Mouse (Mus musculus) neural tube, embryonic 11.5 days (tissue): Measurements from ENCODE around the gene Kdm3a. TPM values are rescaled to one million over a fixed set of nuclear protein-coding genes. Genes with fewer than 3 reads are reported as not detected.
A peak's percentile ranks its signal among the peaks of the same experiment; 100 is the strongest.

ENCODE experiments used
- ATAC-seq: fragments of 200-750 bp; cut with Nextera tagmentation; 2 replicates; pipeline ENCODE4 v1.8.0; 2017; ENCODE audit warnings: moderate number of reproducible peaks, mild to moderate bottlenecking, moderate TSS enrichment, moderate library complexity; ENCODE audit not compliant: insufficient read depth, low FRiP score, low TSS enrichment
- DNase-seq: peaks from one replicate; pipeline ENCODE4 v3.0.0-alpha.2; 2015; ENCODE audit warnings: low spot score
- H3K27ac ChIP-seq: fragments of 300-500 bp; sonication (generic); 2 replicates; pipeline ENCODE4 v1.5.1; 2014; ENCODE audit warnings: low read depth, mild to moderate bottlenecking, low read length
- H3K27me3 ChIP-seq: fragments of 300-500 bp; sonication (generic); 2 replicates; pipeline ENCODE4 v1.6.1; 2014; ENCODE audit warnings: mild to moderate bottlenecking, low read length, mixed read lengths; ENCODE audit not compliant: control insufficient read depth, insufficient read depth
- H3K36me3 ChIP-seq: fragments of 300-500 bp; sonication (generic); 2 replicates; pipeline ENCODE4 v1.6.1; 2014; ENCODE audit warnings: mild to moderate bottlenecking, low read length, moderate library complexity, mixed read lengths; ENCODE audit not compliant: control insufficient read depth, insufficient read depth
- H3K4me1 ChIP-seq: fragments of 300-500 bp; sonication (generic); 2 replicates; pipeline ENCODE4 v1.6.1; 2014; ENCODE audit warnings: low read length, mixed read lengths; ENCODE audit not compliant: control insufficient read depth, insufficient read depth
- H3K4me2 ChIP-seq: fragments of 300-500 bp; sonication (generic); 2 replicates; pipeline ENCODE4 v1.6.1; 2014; ENCODE audit warnings: low read depth, mild to moderate bottlenecking, moderate library complexity
- H3K4me3 ChIP-seq: fragments of 300-500 bp; sonication (generic); 2 replicates; pipeline ENCODE4 v1.5.1; 2014; ENCODE audit warnings: low read depth, low read length
- H3K9ac ChIP-seq: fragments of 300-500 bp; sonication (generic); 2 replicates; pipeline ENCODE4 v1.6.1; 2014; ENCODE audit warnings: mild to moderate bottlenecking, low read length
- H3K9me3 ChIP-seq: fragments of 300-500 bp; sonication (generic); 2 replicates; pipeline ENCODE4 v1.6.1; 2016; ENCODE audit warnings: low read length; ENCODE audit not compliant: control insufficient read depth
- WGBS: fragments of 180-500 bp; shearing (Covaris S2); extraction: QIAGEN DNeasy Blood & Tissue Kit; methylation state at CpG from one replicate; pipeline ENCODE4 v1.1.7; 2014; 5-methylcytosine and 5-hydroxymethylcytosine counted together
- polyA plus RNA-seq: library from polyadenylated mRNA; unstranded; fragments of >200 nt; fragmentation: Nextera tagmentation; extraction: Ambion mirVana; gene quantifications from 2 replicates; pipeline ENCODE4 v1.2.1, GENCODE M21; 2014

Gene Kdm3a
- polyA plus RNA-seq, 1 experiment from 2014 or later = 61.1 TPM

DNA sequence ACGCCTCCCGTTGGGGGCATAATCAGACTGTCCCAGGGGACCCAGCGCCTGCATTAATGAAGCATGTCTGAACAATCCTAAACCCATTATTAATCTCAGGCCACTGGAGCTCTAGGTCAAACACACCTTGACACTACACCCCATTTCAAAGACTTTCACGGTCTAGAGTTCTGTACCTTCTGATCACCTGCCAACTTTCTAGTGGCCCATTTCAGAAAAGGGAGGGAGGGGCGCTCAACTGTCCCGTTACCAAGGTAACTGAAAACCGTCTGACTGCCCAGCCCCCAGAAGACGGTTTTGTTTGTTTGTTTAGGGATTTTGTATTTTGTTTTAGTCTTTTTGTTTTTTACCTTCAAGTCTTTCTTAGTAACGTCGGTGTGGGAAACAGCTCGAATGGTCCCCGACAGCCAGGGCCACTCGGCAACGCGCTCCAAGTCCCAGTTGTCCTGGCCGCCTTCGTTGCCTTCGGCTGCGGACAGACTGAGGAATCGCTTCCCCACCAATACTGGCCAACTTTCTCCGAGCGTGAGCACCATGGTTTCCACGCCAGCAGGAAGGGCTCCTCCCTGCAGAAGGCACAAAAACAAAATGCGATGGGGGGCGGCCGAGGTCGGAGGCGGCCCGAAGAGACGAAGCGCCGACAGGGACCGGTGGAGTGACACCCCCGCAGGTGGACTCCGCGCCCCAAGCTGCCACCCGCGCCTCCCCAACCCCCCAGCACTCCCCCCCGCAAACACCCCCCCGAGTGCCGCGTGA, 906 bp downstream of the Kdm3a start:
- H3K27ac ChIP-seq = peak overlapping the region; percentile 90
- peaks cover 15% of the 10 kb centered on the region; the same call in 1 of the 2 replicates for H3K4me1 ChIP-seq
- H3K4me3 ChIP-seq = peak overlapping the region; percentile 87
- H3K36me3 ChIP-seq = 0 out of 2 replicates have a peak, but pooled peaks cover 2% of the 10 kb centered on the region
- peak overlapping the region; percentile 79 for H3K4me2 ChIP-seq
- peak overlapping the region; percentile 88 for H3K9ac ChIP-seq
- H3K27me3 ChIP-seq = no peaks in the 10 kb centered on the region
- DNase-seq = peak; percentile 30
- WGBS = 4% methylated on average over 36 of the region's 42 CpGs
- no peaks in the 10 kb centered on the region for H3K9me3 ChIP-seq
- peak; percentile 0; the same call in 1 of the 2 replicates for ATAC-seq

DNA sequence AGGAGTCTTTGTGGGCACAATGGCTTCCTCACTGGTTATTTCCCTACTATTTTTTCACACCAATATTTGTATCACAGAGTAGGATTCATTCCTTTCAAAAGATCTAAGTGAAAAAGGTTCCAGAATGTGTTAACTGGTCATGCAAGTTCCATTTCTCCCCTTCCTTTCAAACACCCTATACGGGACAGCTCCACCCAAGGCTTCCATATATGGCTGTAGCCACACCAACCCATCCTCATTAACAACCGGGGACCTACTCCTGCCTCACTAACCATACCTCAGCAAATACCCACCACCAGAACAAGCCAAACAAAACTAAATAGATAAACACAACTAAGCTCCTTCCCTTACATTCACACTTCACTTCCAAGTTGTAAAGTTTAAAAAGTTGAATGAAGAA, 1.6 kb downstream of the Kdm3a start:
- DNase-seq (no peak), ATAC-seq (no peak)
- no peak overlapping the region for H3K27ac ChIP-seq
- no peaks in the 10 kb centered on the region for H3K27me3 ChIP-seq
- H3K9ac ChIP-seq = peak overlapping the region; percentile 88; the same call in 1 of the 2 replicates
- 18% methylated on average over 2 of the region's 2 CpGs for WGBS
- peak overlapping the region; percentile 79 for H3K4me2 ChIP-seq
- peak overlapping the region; percentile 87 for H3K4me3 ChIP-seq
- H3K9me3 ChIP-seq = no peaks in the 10 kb centered on the region
- peaks cover 15% of the 10 kb centered on the region; the same call in 1 of the 2 replicates for H3K4me1 ChIP-seq
- 0 out of 2 replicates have a peak, but pooled peaks cover 2% of the 10 kb centered on the region for H3K36me3 ChIP-seq

DNA sequence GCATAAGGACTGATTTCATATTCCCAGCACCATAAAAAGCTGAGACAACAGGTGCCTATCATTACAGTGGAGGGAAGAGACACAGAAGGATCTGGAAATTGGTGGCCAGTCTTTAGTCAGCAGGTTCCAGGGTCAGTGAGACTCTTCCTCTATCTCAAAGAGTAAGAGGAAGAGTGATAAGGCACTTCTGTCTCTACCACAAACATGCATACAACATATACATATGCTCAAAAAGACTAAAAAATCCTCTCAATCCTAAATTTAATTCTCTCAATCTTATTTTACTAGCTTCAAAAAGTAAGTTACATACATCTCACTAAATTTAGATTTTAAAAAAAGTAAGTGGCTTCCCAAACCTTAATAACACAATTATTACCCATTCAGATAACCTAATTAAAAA, 5.5 kb downstream of the Kdm3a start:
- H3K27me3 ChIP-seq = no peaks in the 10 kb centered on the region
- no peaks in the 10 kb centered on the region for H3K9me3 ChIP-seq
- H3K27ac ChIP-seq = no peak overlapping the region
- H3K4me3 ChIP-seq = no peak overlapping the region
- no peak for DNase-seq
- no peak overlapping the region for H3K4me2 ChIP-seq
- no peak overlapping the region for H3K9ac ChIP-seq
- H3K36me3 ChIP-seq = peaks cover 7% of the 10 kb centered on the region; the same call in 1 of the 2 replicates
- peaks cover 15% of the 10 kb centered on the region; the same call in 1 of the 2 replicates for H3K4me1 ChIP-seq
- ATAC-seq = no peak

DNA sequence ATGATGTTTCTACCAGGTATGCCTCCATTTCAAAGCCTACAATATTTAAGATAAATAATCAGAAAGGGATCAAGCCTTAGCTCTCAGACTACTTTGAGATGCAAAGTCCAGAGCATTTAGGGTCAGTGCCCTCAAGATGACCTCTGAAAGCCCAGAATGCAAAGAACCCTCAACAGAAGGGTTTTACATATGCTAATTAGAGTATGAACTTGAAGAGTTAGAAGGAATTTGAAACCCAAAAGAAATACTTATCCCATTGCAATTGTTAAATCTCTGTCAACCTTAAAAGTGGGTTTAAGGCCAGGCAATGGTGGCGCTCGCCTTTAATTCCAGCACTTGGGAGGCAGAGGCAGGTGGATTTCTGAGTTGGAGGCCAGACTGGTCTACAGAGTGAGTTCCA, 6.8 kb downstream of the Kdm3a start:
- no peak for DNase-seq
- no peak for ATAC-seq

DNA sequence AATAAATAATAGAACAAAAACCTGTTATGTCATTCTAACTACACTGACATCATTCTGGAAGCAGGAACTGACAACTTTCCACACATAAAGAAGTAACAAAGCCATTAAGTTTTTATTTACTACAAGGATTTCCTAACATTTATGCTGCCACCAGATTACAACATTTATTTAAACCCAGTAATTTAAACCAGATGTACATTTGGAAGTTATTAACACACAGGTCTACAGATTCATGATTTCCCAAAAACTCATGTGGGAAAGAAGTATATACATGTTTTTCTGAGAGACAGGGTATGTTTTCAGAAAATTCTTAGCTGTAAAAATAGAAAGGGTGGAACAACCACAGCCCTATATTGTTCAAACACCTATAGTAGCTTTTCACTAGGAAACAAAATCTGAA, 8.1 kb downstream of the Kdm3a start:
- Histone ChIP-seq H3K9ac (no peak overlapping the region), H3K27ac (no peak overlapping the region), H3K36me3 (peaks cover 10% of the 10 kb centered on the region), H3K9me3 (no peaks in the 10 kb centered on the region), H3K4me2 (no peak overlapping the region), H3K4me1 (no peaks in the 10 kb centered on the region; the same call in 1 of the 2 replicates), H3K4me3 (no peak overlapping the region), H3K27me3 (no peaks in the 10 kb centered on the region)
- DNase-seq (no peak), ATAC-seq (no peak)

More for the DNA sequence above, 6.8 kb downstream of the Kdm3a start:
- H3K27ac ChIP-seq = no peak overlapping the region
- H3K4me2 ChIP-seq = no peak overlapping the region
- H3K4me3 ChIP-seq = no peak overlapping the region
- peaks cover 10% of the 10 kb centered on the region for H3K36me3 ChIP-seq
- no peak overlapping the region for H3K9ac ChIP-seq
- no peaks in the 10 kb centered on the region for H3K9me3 ChIP-seq
- peaks cover 8% of the 10 kb centered on the region; the same call in 1 of the 2 replicates for H3K4me1 ChIP-seq
- 94% methylated on average over 2 of the region's 2 CpGs for WGBS
- no peaks in the 10 kb centered on the region for H3K27me3 ChIP-seq

DNA sequence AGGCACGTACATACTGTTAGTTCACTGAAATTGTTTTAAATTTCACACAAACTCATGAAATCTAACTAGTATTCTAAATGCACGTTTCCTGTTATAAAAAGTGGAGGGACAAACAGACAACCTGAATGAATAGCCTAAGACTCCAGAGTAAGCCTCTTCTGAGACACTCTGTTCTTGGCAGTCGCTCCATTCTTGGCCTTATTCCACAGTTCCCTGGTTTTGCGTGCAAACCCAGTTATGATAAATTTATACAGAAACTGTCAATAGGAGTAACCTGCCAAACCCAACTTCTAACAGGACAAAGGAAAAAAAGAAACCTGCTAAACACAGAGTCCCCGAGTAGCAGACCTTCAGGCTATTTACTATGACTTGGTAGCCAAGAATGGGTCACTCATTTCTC, 10.8 kb downstream of the Kdm3a start:
- ATAC-seq (no peak), DNase-seq (no peak)
- Histone ChIP-seq H3K4me1 (no peaks in the 10 kb centered on the region), H3K9ac (no peak overlapping the region), H3K36me3 (peaks cover 11% of the 10 kb centered on the region), H3K27me3 (no peaks in the 10 kb centered on the region), H3K27ac (no peak overlapping the region), H3K4me3 (no peak overlapping the region), H3K9me3 (no peaks in the 10 kb centered on the region), H3K4me2 (no peak overlapping the region)
- WGBS = 93% methylated on average over 5 of the region's 5 CpGs

DNA sequence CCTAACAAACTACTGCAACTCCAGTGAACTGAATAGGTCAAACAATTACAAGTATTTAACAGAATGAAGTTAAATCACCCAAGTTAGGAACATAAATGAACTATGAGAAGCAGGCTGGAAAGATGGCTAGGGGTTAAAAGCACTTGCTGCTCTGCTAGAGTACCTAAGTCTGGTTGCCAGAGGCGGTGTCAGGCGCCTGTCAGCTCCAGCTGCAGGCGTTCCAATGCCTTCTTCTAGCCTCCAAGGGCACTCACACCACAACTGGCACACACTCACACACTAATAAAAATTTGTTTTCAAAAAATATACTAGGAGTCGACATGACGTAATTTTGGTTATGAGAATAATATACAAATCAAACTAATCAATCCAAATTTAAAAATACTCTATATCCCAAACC, 11.2 kb downstream of the Kdm3a start:
- no peak overlapping the region for H3K4me2 ChIP-seq
- 97% methylated on average over 5 of the region's 5 CpGs for WGBS

DNA sequence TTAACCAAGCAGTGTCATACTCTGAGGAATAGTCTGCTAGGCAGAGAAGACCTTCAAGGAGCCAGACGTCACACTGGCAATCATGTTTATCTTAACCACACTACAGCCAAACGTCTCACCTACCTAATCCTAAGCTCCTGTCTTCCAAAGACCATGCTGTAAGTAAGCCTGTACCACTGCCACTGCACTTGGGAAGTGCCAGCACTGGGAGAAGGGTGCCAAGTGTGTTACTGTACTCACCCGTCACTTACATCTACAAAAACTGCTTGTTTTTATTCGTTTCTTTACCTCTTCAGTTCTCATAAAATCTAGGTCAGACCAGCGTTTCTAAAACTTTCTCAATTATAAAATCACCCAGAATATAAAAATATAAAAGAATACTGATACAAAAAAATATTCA, 15.8 kb downstream of the Kdm3a start:
- ATAC-seq (no peak), DNase-seq (no peak)
- 90% methylated on average over 5 of the region's 5 CpGs for WGBS
- H3K4me1 ChIP-seq = no peaks in the 10 kb centered on the region
- H3K4me3 ChIP-seq = no peak overlapping the region
- no peaks in the 10 kb centered on the region for H3K9me3 ChIP-seq
- H3K4me2 ChIP-seq = no peak overlapping the region
- no peak overlapping the region for H3K27ac ChIP-seq
- H3K9ac ChIP-seq = no peak overlapping the region
- H3K27me3 ChIP-seq = no peaks in the 10 kb centered on the region
- peaks cover 17% of the 10 kb centered on the region for H3K36me3 ChIP-seq

More for the DNA sequence above, 11.2 kb downstream of the Kdm3a start:
- Histone ChIP-seq H3K36me3 (peaks cover 14% of the 10 kb centered on the region), H3K9me3 (no peaks in the 10 kb centered on the region), H3K27ac (no peak overlapping the region), H3K27me3 (no peaks in the 10 kb centered on the region), H3K9ac (no peak overlapping the region), H3K4me1 (no peaks in the 10 kb centered on the region), H3K4me3 (no peak overlapping the region)
- DNase-seq (no peak), ATAC-seq (no peak)

DNA sequence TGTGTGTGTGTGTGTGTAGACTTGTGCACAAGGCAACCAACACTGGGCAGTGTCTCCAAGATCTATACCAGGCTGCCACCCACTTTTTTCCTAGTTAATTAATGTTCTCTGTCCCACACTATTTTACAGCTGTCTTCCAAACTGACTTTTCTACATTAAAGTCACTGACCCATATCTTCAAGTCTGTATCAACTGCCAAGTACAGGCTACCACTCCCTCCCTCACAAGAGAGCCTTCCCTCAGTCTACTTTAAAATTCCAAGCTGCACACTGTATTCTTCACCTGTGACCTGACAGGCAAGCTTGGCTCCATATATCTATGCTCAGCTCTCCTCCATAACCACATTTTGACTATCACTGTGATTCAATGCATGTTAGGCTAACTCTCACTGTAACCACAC, 19.6 kb downstream of the Kdm3a start:
- Histone ChIP-seq H3K4me2 (no peak overlapping the region), H3K9ac (no peak overlapping the region), H3K4me1 (no peaks in the 10 kb centered on the region), H3K27me3 (no peaks in the 10 kb centered on the region), H3K4me3 (no peak overlapping the region), H3K9me3 (no peaks in the 10 kb centered on the region), H3K27ac (no peak overlapping the region), H3K36me3 (peaks cover 23% of the 10 kb centered on the region)
- no peak for ATAC-seq
- DNase-seq = no peak
